Mouse (Mus musculus) activated CD4-positive, CD25-positive, alpha-beta regulatory T cell, adult 4 months (primary cell): Measurements from ENCODE around the gene Dusp2. TPM values are rescaled to one million over a fixed set of nuclear protein-coding genes. Genes with fewer than 3 reads are reported as not detected.
"Not testable (repeated sequence)": the region's sequence is repeated elsewhere in the genome, so short reads cannot be mapped to it uniquely, and the experiment has no call there.

Experiments used
- ATAC-seq: one replicate; pipeline ENCODE4 v1.8.0; 2017
- polyA plus RNA-seq, 2 experiments: library from polyadenylated mRNA; unstranded; fragments of 100-300 nt; shearing (Covaris generic); gene quantifications; one replicate each; pipeline ENCODE4 v1.2.1; 2017

Gene Dusp2
- polyA plus RNA-seq = 10 to 100 TPM; 18.6 to 38.6 TPM

DNA sequence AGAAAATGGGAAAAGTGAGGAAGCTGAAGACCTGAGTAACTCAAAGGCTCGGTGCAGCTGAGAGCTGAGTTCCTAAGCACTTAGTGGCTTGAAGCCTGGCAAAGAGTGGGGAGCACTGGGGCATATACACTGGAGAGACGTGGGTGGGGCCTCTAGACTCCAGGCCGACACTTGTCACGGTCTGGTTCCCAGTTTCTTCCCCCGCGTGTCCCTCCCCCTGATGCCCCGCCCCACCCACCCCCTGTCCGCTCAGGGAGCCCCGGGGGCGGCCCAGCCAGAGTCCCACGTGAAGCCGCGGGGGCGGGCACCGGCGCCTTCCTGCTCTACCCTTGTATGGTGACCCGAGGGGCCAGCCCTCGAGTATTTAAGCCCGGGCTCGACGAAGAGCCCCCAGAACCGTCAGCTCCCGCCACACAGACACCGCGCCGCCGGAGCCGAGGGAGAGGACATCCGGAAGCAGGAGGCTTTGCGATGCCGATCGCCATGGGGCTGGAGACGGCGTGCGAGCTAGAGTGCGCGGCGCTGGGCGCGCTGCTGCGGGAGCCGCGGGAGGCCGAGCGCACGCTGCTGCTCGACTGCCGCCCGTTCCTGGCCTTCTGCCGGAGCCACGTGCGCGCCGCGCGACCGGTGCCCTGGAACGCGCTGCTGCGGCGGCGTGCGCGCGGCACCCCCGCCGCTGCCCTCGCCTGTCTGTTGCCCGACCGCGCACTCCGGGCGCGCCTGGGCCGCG is at the start of gene Dusp2:
Dusp2 (plus strand) TSS at position 393 of the 730 bp plus-strand sequence.
- peak; percentile 55 for ATAC-seq

DNA sequence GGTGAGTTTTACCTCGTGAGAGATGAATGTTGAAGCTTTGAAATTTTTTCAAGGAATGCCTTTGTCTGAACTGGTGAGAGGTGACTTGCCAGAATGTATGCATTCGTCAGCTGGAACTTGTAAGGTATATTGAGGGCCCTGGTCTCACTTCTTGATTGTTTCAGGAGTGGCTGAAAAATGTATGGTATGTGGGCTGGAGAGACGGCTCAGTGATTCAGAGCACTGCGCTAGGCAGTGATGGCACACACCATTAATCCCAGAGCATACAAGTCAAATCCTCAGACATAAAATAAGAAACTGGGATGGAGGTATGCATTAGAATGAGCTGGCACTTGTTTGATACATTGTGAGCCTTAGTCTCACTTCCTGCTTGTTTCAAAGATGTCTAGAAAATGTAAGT is 43.7 kb upstream of the Dusp2 start:
- no peak for ATAC-seq

DNA sequence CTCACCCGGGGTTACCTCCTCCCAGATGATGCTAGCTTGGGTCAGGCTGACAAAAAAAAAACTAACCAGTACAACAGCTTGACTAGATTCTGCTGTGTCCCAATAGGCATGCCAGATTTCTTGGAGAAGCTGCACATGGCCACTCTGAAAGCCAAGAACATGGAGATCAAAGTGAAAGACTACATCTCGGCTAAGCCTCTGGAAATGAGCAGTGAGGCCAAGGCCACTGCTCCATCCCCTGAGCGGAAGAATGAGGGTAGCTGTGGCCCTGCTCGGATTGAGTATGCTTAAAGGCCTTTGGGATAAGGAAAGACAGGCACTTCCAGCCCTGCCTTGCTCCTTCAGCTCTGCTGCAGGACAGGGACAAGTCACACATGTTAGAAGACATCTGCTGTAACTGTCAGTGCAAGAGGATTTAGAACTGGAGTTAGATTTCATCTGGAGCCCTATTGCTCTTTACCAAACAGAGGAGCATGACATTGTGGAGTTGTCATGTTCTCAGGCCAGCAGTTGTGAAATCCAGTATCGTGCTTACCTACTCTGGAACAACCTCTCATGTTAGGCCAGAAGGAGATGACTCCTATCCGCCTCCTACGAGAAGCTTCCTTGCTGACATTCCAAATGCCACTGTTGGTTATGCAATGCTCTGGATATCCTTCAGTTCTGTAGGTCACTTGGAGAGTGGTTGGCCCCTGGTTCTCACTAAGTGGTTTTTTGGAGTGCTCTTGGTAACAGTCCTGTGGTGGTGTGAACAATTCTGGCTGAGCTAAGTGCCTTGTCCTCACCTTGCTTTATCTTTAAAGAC is 38.8 kb upstream of the Dusp2 start:
- ATAC-seq = no peak

DNA sequence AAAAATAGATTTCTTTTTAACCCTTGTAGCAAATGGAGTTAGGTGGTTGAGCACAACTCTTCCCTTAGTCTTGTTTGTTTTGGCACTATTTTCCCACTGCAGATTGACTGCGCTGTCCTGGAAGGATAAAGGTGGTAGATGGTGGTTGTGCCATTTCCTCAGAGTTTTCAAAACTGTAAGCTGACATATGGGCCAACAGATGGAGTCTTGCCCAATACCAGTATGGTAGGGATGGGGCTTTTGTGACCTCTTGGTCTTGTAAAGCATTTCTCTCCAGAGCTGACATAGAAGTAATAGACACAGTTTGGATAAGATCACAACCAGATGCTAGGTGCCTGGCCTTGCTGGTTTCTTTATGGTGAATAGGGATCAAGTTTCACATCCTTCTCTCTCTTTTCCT is 37.9 kb upstream of the Dusp2 start:
- ATAC-seq = no peak

DNA sequence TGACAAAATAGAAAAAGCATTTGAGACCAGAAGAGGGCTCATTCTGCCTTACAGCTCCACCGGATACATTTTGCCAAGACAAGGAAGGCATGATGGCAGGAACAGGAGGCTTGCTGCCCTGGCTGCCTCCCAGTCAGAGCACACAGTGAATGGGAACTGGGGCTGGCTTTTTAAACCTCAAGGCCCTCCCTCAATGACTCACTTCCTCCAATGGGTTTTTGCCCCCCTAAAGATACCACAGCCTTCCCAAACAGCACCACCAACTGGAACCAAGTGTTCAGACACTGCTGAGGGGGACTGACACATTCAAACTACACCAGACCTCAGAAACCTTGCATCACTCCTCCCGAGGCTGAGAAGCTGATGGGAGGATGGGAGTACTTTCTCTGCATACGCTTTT is 35.3 kb upstream of the Dusp2 start:
- ATAC-seq = peak; percentile 40

DNA sequence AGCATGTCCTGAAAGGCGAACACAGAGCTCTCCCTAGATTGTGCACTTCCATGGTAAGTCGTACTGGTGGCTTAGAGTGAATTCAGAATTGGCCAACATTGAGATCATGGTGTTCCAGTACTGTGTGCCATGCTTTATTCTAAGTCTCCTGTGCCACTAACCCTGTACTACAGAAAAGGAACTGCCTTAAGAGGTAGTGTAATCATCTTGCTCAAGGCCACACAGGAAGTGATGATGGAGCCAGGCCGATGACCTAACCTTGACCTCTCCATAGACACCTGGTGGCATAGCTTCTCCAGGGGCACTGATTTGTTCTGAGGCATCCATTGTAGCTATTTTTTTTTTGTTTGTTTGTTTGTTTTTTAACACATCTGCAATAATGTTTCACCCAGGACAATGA is 34.1 kb upstream of the Dusp2 start:
- ATAC-seq = no peak

DNA sequence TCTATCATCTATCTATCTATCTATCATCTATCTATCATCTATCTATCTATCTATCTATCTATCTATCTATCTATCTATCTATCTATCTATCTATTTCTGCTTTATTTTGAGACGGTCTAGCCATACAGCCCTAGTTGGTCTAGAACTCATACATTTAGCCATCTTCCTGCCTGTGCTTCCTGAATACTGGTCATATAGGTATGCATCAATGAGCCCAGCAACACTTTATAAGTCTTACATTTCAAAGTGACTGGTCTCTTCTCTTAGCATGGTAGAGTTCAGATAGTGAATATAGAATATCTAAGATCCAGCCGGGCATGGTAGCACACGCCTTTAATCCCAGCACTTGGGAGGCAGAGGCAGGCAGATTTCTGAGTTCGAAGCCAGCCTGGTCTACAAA is 31.8 kb upstream of the Dusp2 start:
- ATAC-seq = not testable (repeated sequence)

DNA sequence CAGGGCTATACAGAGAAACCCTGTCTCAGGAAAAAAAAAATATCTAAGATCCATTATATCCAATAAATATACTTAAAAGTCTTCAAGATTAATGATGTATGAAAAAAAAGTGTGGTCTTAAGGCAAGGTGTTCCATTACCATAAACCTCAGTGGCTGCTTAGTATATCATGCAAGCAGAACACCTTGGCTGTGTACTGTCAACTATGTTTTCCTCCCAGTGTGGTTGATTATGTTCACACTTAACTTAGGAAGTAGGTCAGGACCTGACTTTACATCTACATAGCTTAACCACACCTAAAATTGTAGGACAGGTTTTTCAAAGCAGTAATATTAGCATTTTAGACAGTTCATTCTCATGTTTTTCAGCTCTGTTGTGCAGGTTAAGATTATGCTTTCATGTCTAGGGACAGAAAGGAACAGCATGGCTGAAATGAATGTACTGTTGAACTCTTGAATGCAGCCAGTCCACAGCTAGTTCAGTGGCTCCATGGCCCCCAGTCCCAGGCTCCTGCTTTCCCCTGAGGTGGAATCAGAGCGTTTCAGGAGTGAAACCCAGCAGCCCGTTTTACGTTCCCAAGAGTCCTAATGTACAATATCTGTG is 31.2 kb upstream of the Dusp2 start:
- ATAC-seq = no peak

DNA sequence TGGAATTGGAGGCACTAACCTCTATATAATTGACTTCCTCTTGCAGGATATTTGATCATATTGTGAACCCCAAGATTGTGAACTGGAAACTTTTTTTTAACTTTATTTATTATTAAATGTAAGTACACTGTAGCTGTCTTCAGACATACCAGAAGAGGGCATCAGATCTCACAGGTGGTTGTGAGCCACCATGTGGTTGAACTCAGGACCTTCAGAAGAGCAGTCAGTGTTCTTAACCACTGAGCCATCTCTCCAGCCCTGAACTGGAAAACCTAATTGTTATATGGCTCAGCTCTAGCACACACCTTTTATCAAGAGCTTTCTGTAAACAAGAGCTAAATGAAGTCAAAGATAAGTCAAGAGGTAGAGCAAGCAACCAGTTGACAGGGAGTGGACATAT is 29.8 kb upstream of the Dusp2 start:
- no peak for ATAC-seq

DNA sequence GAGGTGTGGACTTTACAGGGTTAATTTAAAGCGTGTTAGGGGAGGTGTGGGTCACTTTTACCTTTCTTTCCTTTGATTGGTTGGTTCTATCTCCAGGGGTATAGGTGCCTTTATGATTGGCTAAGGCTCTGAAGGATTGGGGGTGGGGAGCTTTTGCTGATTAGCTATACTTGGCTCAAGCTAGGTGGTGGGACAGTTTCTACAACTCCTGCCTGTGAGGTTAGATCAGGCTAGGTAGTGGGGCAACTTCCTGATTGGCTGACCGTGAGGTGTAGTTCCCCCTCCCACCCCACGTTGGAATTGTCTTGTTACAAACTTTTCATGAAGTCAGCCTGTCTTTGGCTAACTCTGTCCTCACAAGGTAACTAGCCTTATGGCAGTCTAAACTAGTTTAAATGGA is 28.8 kb upstream of the Dusp2 start:
- ATAC-seq = no peak

DNA sequence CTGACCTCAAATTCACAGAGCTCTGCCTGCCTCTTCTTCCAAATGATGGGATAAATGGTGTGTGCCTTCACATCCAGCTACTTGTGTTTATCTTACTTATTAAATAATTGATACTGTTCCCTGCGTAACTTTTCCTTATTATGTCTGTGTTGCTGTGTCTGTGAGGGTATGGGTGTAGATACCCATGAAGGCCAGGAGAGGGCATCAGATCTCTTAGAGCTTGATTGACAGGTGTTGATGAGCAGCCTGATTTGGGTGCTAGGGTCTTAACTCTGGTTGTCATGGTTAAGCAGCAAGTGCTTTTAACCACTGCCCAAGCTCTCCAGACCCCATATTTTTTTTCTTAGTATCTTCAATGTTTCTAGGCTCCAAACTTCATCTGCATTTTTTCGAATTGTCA is 27.3 kb upstream of the Dusp2 start:
- peak; percentile 43 for ATAC-seq

DNA sequence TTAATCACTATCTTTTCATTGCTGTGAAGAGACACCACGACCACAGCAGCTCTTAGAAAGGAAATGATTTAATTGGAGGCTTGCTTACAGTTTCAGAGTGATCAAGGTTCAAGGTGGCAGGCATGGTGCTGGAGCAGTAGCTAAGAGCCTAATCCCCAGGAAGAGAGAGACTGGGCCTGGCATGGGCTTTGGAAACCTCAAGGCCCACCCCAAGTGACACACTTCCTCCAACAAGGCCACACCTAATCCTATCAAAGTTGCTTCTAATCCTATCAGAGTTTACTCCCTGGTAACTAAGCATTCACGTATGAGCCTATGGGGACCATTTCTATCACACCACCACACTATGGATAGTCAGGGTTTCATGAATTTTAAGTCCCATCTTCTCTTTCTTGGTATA is 25.7 kb upstream of the Dusp2 start:
- peak; percentile 3 for ATAC-seq

DNA sequence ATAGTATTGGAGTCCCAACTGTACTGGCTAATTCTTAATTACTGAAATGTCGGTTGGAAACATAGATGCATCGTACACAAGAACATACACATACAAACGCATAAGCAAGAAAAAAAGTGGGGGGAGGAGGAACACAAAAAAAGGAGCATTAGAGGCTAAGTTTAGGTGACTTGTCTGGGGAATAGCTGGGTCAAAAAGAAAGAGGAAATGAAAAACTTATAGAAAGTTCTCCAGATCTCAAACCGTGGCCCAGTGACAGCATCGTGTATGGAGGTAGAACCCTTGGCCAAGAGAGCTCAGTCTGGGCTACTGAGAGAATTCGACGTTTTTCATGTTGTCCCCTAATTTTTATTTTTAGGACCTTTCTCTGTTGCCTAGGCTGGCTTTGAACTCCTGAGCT is 25.3 kb upstream of the Dusp2 start:
- no peak for ATAC-seq

DNA sequence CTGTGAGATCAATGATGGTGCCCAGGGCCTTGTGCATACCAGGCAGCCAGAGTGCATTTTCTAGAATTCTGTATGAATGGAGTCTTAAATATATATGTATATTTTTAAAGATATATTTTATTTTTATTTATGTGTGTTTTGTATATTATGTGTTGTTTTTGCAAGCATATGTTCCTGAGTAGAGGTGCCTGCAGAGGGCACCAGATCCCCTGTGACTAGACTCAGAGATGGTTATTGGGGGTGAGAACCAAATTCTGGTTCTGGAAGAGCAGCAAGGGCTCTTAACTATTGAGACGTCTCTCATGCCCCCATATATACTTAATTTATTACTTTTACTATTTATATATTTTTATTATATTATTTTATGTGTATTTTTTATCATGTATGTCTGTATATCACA is 24.8 kb upstream of the Dusp2 start:
- ATAC-seq = no peak

DNA sequence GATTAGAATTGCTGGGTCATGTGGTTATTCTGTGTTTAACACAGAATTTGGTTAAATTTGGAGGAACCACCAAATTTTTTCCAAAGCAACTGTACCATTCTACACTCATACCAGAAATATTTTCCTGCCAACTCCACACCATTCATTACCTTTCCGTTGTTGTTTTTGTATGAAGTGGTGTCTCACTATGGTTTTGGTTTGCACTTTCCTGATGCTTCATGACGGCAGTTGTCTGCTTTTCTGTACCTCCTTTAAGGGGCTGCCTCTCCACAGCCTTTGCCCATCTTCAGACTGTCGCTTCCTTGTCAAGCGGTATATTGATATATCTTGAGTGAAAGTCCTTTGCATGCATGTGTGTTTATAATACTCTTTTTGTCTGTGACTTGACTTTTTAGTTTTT is 23.2 kb upstream of the Dusp2 start:
- ATAC-seq = no peak

DNA sequence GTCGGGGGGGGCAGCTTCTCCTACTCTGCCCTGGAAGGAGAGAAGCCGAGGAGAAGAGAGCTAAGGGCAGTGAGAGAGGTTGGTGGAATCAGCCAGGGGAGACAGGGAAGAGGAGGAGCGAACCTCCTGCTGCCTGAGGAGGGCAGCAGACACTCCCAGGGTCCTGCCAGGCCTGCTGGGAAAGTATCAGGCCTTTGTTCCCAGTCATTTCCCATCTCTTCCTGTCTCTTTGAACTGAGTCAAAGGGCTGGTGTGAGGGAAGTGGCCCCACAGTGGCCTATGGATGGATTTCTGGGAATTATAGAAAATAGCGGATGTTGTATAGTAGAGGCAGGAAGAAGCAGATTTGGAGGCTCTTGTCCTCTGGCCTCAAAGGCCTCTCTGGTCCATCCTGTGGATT is 22.1 kb upstream of the Dusp2 start:
- ATAC-seq = no peak

DNA sequence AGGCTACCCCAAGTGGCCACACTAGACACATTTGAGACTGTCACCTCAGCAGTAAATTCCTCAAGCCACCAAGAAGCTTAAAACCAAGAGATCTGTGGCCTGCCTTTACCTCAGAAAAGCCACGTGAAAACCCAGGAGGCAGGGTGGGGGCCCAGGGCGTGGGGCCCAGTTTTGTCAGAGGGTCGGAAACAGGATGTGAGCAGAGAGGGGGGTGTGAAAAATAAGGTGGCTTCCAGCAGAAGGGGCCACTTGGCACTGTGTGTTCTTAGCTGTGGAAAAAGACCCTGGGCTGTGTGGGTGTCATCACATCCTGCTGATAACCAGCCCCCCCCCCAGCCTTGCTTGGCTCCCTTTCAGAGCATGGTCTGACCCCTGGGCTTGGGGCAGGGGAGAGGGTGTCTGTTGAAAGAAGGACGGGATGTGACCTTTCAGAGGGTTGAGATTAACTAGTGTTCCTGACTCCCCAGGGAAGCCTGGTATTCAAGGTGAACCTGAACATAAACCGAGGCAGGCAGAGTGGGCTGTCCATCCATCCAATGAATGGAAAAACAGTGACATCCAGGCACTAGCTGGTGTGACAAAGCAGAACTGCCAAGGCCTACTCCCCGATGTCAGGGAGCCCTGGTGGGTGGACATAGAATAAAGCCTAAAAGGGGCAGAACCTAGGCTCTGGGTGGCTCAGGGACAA is 21.3 kb upstream of the Dusp2 start:
- peak; percentile 61 for ATAC-seq

DNA sequence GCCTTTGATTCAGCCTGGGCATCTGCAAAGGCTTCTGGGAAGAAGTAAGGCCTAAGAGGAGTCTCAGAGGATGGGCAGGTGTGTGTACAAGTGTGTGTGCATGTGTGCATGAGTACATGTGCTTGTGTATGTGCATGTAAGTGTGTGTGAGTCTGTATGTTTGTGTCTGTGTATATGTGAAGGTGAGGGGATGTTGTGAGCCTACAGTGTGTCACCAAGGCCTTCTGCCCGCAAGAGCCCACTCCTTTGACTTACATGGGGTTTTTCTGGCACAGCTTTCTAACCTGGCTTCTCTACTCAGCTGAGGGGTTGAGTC is 20.8 kb upstream of the Dusp2 start:
- peak; percentile 7 for ATAC-seq

DNA sequence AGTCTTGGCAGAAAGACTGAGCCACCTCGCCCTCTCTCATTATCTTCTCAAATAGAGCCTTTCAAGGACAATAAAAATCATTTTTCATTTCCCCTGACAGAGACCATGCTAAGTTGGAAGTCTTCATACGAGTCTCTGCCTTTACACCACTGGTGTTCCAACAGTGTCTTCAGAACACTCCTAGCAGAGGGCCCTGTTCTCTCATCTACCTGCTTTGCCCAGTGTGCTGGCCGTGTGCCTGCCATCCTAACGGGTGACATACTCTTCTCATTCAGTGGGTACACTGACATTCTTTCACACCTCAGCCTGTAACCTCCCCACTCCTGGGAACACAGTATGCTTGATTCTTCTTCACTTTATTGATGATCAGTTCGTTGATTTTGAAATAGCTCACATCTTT is 19.5 kb upstream of the Dusp2 start:
- ATAC-seq = no peak

DNA sequence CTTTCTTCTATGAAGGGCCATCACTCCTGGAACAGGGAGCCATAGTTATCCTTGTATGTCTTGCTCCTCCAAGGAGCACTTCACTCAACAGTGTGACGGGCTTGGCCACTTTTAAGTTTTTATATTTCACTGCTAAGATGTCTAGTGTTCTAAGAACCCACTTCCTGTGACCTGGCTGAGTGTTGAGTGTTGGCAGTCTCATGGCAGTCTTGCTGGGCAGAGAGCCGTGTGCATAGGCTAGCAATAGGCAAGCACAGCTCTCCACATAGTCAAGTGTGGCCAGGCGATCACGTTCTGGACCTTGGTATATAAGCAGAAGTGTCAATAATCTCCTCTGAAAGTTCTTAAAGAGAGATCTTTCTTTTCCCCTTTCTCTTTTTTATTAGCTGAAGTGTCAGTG is 17.8 kb upstream of the Dusp2 start:
- peak; percentile 53 for ATAC-seq

DNA sequence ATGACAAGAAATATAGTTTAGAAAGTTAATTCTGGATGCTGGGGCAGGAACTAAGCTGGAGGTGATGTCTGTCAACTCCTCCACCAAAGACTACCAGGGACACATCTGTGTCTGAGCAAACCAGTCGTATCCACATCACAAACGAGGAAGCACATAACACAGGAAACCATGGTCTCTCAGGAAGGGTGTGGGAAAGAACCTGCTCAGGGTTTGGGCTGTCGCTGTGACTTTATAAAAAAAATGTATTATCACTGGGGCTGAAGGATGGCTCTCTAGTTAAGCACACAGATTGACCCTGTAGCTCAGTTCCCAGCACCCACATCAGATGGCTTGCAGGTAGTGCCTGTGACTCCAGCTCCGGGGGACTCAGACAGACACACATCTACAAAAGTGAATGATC is 16.9 kb upstream of the Dusp2 start:
- ATAC-seq = peak; percentile 27

DNA sequence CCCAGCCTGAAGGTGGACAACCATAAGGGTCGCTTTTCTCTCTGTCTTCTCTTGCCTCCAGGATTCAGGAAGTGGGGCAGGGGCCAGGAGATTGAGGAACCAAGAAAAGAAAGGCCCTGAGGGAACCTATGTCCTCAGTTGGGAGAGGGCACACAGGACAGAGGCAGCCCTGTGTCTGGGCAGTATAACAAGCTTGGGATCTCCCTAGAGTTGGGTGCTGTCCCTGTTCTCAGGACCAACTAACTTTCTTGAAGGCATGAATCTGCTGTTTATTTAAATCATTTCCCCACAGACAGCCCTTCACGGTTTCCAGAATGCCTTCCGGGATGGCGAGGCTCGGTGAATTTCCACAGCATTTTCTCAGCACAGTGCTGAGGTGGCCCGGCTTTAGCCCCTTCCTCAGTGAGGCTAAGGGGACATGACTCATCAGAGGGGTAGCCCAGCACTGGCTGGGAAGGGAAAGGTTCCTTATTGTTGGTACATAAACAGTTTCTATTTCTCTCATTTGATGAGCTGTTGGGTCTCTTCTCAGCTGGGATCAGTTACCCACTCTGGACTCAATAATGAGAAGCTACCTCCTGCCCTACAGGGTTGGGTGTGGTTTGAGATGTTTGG is 13.2 kb upstream of the Dusp2 start:
- ATAC-seq = no peak

DNA sequence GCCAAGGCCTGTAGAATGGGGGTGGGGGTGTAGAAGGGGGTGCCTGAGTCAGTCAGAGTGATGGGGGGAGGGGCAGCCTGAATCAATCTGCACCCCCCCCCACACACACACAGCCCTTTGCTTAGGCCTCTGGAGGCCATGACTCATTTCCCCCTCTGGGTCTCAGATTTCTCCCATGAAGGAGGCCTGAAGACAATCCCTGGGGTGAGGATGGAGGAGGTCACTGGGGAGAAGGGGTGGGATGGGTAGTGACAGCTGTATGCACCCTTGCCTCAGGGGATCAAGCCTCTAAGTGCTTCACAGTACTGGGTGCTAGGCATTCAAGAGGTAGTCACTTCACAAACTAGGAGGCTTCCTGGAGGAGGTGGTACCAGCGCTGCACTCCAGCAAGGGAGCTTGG is 12.3 kb upstream of the Dusp2 start:
- ATAC-seq = no peak
